Mouse (Mus musculus): Measurements from ENCODE around the gene Nedd4. TPM values are rescaled to one million over a fixed set of nuclear protein-coding genes. Genes with fewer than 3 reads are reported as not detected.
A peak's percentile ranks its signal among the peaks of the same experiment; 100 is the strongest.

Nedd4 gene
- polyA plus RNA-seq, 1 experiment: 206 TPM

GRCm38 (mm10) chr9:72678771-72679170, 16.6 kb downstream of the Nedd4 start:
- no peak for DNase-seq (ENCODE audit: low read depth)

DNA sequence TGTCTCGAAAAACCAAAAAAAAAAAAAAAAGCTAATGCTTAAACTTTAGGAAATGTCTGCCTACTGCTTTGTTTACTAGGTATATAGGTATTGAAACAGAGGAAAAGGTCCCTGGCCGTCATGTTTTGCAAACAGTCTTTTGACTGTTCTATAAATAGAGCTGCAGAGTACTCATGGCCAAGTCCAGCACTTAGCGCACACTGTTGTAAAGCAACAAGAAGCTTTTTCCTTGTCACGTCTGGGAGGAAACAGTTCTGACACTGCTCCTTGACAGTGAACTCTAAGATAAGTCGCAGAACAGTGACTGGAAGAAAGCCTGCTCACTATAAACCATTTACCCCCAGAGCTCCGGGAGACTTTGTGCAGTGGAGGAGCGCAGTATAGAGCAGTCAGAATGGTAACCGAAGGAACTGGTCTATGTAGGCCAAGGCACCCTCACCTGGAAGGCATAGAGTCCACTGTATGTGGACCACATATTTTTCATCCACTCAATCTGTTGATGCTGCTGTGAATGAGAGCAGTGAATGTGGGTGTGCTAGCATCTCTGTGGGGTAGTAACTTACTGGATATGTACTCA, 19.6 kb downstream of the Nedd4 start:
- no peak for DNase-seq (ENCODE audit: low read depth)

DNA sequence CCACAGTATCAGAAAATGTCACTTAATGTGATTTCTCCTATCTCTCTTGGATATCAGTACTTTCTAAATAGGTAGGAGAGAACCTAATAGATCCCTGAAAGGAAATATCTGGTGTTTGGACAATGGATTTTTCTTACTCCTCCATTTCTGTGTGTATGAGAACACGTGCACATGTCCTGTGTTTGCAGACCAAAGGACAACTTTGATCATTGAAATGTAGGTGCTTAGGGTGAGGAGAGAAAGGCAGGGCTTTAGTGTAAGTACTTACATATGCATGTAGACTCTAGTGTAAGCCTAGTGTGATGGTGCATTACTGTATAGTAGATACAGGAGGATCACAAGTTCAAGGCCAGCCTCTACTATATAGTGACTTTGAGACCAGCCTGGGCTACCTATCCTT, 21.1 kb downstream of the Nedd4 start:
- DNase-seq (ENCODE audit: low read depth): no peak

- DNase-seq (ENCODE audit: low read depth): no peak
These were observed 23.1 kb downstream of the Nedd4 start for GRCm38 (mm10) chr9:72685231-72685630.

- no peak for DNase-seq (ENCODE audit: low read depth)
These were observed 24.4 kb downstream of the Nedd4 start for GRCm38 (mm10) chr9:72686506-72686905.

GRCm38 (mm10) chr9:72689522-72689921, 27.4 kb downstream of the Nedd4 start:
- DNase-seq (ENCODE audit: low read depth): no peak

GRCm38 (mm10) chr9:72690811-72691210, 28.7 kb downstream of the Nedd4 start:
- no peak for DNase-seq (ENCODE audit: low read depth)

DNA sequence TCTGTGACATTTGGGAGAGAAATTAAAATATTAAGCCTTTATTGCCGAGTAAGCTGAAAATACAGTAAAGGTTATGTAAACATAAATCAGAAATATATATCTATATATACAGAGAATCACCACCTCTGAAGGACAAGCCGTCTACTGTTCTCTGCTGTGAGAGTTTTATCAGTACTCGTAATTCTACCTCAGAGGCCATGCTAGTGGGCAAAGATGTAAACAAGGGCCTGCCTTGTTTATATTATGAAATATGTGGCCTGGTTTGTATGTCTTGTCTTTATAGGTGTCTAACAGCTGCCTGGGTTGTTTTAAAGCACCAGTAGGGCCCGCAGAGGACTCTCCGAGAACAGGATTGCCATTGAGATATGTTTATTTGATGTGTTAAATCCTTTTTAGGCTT, 29.8 kb downstream of the Nedd4 start:
- no peak for DNase-seq (ENCODE audit: low read depth)

DNA sequence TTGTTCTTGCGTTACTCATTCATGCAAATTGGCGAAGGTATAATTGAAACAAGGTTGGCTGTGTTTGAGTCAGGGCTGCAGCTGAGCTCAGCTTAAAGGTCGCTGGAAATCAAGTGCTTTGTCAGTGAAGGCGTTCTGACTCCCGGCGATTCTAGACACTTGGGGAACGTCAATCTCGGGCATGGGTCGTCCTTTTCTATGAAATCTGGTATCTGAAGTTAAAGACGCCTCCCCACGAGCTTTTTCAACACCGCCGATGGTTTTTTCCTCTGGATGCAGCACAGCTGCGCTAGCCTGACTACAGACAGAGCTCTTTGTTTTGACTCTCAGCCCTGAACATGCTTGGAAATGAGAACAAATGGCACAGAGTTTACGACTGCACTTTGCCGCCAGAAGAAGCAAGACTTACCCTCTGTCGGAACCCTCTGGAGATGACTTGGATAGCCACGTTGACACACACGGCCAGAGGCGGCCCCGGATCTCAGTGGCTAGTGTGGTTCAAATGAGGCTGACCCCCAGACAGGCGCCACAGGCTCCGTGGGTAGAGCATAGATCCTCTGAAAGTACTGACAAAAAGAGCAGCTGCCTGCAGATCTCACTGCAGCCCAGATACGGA, 31.0 kb downstream of the Nedd4 start:
- DNase-seq (ENCODE audit: low read depth): no peak

DNA sequence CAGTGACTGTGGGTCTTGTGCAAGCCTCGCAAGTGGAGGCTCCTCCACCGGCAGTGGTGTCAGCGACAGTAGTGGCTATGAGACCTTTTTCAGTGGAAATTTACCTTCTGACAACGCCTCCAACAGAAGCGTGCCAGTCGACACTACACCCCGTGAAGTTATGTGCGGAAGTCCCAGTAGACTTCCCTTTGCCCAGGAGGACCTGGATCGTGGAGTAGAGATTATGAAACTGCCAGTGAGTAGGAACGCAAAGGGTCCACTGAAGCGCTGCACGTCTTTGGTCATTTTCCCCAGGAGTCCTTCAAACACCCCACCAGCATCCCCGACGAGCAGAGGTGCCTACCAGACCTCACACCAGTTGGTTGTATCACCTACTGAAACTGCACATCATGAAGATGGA, 31.7 kb downstream of the Nedd4 start:
- no peak for DNase-seq (ENCODE audit: low read depth)

DNA sequence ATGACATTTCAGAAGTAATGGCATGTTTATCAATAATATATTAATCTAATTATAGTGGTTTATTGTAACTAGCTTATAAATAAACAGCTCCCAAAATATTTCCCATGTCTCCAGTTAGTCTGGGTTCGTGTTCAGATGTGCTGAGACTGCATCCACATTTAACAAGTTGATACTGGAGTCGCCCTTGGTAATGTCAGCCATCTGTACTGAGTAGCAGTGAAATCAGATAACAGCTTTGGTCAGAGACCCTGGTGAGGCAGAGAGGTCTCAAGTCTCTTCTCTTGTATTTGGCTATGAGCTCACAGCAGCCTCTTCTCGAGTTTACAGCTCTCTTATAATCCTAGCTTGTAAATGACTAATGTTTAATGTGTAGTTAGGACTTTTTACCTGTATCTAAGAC, 34.4 kb downstream of the Nedd4 start:
- no peak for DNase-seq (ENCODE audit: low read depth)

DNA sequence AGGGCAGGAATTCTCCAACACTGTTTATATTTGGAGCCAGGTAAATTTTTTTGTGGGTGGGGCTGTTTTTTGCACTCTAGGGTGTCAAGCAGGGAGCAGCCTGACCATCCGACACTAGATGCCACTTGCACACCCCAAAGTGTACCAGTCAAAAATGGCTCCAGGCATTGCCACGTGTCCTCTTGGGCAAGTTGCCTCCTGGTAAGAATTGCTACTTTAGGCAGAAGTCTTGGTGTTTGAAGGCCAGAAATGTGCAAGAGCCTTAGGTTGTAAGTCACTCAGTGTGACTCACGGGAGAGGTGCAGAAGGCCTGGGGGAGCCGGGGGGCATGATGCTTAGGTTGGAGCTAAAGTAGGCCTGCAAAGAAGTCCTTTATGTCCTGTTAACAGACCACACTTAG, 35.6 kb downstream of the Nedd4 start:
- no peak for DNase-seq (ENCODE audit: low read depth)

DNA sequence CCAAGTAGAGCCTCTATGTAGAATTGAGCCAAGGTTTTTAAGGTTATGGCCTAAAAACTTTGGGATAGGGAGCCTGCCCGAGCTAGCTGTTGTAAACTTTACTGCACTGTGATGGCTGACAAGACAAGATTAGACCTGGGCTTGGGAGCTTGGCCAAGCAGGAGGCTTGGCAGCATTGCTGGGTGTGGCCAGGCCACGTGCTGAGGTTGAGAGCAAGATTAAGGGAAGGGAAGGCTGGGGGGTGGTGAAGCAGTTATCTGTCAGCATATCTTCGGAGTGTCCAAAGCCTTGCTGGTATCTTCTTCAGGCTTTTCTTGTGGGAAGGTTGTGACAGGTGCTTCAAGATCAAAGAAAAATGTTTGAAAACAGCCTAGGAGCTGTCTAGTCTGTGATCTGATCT, 37.6 kb downstream of the Nedd4 start:
- no peak for DNase-seq (ENCODE audit: low read depth)

GRCm38 (mm10) chr9:72701441-72701840, 39.3 kb downstream of the Nedd4 start:
- no peak for DNase-seq (ENCODE audit: low read depth)

GRCm38 (mm10) chr9:72702075-72702474, 39.9 kb downstream of the Nedd4 start:
- DNase-seq (ENCODE audit: low read depth): peak; percentile 22

GRCm38 (mm10) chr9:72703142-72703541, 41.0 kb downstream of the Nedd4 start:
- no peak for DNase-seq (ENCODE audit: low read depth)

DNA sequence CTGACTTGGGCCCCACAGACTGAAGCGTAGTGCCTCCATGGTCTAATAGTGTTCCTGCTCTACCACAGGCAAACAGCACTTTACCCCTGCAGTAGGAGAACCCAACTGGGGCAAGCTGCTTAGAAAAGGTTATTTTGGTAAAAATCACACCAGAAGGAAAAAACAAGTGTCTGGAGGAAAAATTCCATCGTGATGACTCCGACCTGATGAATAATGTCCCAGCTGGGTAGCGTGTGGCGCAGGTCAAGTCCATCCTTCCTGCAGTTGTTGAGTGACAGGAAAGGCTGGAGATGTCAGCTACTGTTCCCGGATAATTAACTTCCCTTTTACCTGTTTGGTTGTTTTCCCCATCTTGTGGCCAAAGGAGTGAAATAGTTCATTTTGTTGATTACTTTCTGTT, 41.6 kb downstream of the Nedd4 start:
- DNase-seq (ENCODE audit: low read depth): no peak

- no peak for DNase-seq (ENCODE audit: low read depth)
These were observed 43.1 kb downstream of the Nedd4 start for GRCm38 (mm10) chr9:72705270-72705669.

DNA sequence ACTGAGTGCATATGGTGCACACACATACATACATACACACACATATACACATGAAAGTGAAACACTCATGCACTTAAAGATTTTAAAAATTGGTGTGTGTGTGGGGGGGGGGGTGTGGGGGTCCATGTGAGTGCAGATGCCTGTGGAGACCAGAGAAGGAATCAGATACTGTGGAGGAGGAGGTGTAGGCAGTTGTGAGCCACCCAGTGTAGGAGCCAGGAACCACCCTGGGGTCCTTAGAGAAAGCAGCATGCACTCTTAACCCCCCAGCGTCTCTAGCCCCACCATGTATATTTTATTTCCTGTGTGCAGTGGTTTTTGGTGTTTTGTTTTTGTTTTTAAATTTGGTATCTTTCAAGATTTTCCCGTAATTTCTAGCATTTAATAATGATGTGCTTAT, 45.9 kb downstream of the Nedd4 start:
- no peak for DNase-seq (ENCODE audit: low read depth)

DNA sequence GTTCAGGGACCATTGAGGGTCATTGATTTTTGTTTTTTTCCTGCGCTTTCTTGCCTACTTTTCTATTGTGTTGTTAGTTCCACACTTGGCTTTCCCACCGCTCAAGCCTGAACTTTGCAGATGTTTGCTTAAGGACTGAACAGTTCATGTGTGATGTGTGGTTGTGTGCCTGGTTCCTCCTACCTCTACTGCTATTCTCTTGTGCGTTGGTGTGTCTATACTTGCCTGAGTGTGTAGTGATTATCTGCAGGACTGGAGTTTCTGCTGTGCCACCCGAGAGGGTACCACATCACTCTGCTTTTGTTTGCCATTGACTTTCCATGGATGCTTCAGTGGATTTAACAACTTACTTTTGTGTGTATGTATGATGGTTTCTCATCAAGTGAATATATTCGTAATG, 46.5 kb downstream of the Nedd4 start:
- no peak for DNase-seq (ENCODE audit: low read depth)

- no peak for DNase-seq (ENCODE audit: low read depth)
These were observed 47.9 kb downstream of the Nedd4 start for GRCm38 (mm10) chr9:72710060-72710459.

DNA sequence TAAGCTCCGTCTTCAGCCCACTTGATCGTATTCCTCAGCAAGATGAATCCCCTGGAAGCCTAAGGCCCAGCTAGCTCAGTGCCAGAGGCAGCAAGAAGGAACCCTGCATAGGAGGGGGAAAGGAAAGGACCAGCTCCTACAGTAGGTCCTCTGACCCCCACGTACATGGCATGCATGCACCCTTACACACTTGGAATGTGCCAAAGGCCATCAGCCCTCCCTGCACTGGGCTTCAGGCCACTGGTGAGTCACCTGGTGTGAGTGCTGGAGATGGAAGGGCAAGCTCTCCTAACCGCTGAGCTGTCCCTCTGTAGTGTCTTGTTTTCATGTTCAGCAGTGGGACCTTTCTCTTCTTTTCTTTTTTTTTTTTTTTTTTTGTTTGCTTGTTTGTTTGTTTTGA, 52.8 kb downstream of the Nedd4 start:
- no peak for DNase-seq (ENCODE audit: low read depth)

DNA sequence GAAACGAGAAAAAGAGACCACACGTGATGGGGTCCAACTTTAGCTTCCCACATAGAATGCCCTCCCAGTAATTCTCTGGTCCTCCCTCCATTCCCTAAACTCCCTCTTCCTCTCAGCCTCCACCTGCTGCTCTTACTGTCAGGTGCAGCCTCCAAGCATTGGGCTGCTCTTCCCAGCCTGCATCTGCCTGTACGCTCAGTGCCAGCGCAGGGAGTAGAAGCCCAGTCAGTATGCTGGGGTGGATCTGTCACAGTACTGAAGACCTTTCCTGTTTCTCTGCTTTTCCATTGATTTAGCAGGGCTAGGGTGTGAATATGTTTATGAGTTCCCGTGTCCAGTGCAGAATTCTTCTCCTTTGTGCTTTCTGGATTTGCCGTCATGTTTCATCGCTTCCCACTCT, 54.1 kb downstream of the Nedd4 start:
- DNase-seq (ENCODE audit: low read depth): no peak

- no peak for DNase-seq (ENCODE audit: low read depth)
These were observed 57.0 kb downstream of the Nedd4 start for GRCm38 (mm10) chr9:72719143-72719542.
